Mouse (Mus musculus): Measurements from ENCODE around the gene Cox7b. TPM values are rescaled to one million over a fixed set of nuclear protein-coding genes. Genes with fewer than 3 reads are reported as not detected.

Gene Cox7b
- total RNA-seq, 1 experiment, result 378 TPM

GRCm38 (mm10) chrX:106035727-106036126 is 20.2 kb downstream of the Cox7b start:
- Histone ChIP-seq H3K4me3 (ENCODE audit: insufficient read depth in 1 of 2, low read depth in 1 of 2, low read length in 2 of 2, poor library complexity in 1 of 2, severe bottlenecking in 1 of 2) (no peak overlapping the region), H3K4me1 (ENCODE audit: control insufficient read depth in 2 of 2, insufficient read depth in 2 of 2, low read length in 2 of 2, poor library complexity in 1 of 2) (no peaks in the 10 kb centered on the region), H3K9me3 (ENCODE audit: control insufficient read depth, insufficient read depth, low read depth, low read length) (no peaks in the 10 kb centered on the region), H3K9ac (ENCODE audit: insufficient read depth, low read depth, low read length, poor library complexity, severe bottlenecking) (no peak overlapping the region), H3K36me3 (ENCODE audit: control insufficient read depth, insufficient read depth, low read length, poor library complexity, severe bottlenecking) (no peaks in the 10 kb centered on the region), H3K27ac (ENCODE audit: insufficient read depth, low read depth, low read length, poor library complexity, severe bottlenecking) (no peak overlapping the region)
- DNase-seq (ENCODE audit: low read depth, low spot score), result no peak
- TF ChIP-seq MAFK (IDR thresholded peaks at IDR 0.05; ENCODE audit: insufficient read depth, low read depth, low read length) (no peak), HCFC1 (IDR thresholded peaks at IDR 0.05; ENCODE audit: borderline replicate concordance, insufficient read depth, low read length) (no peak), ZC3H11A (IDR thresholded peaks at IDR 0.05; ENCODE audit: borderline replicate concordance, low read depth, low read length) (no peak), ZNF384 (IDR thresholded peaks at IDR 0.05; ENCODE audit: low read depth, low read length) (no peak), CHD2 (IDR thresholded peaks at IDR 0.05; ENCODE audit: low read depth, low read length) (no peak)
- in situ Hi-C loops (cut with MboI; ENCODE audit: low sequenced_read_pairs in 2 of 2, unreplicated experiment in 2 of 2), result loop anchor here in 1 of 2 experiments (25.0 kb wide), 1 partner anchor 127 kb away; no protein-coding TSS in a partner anchor

DNA sequence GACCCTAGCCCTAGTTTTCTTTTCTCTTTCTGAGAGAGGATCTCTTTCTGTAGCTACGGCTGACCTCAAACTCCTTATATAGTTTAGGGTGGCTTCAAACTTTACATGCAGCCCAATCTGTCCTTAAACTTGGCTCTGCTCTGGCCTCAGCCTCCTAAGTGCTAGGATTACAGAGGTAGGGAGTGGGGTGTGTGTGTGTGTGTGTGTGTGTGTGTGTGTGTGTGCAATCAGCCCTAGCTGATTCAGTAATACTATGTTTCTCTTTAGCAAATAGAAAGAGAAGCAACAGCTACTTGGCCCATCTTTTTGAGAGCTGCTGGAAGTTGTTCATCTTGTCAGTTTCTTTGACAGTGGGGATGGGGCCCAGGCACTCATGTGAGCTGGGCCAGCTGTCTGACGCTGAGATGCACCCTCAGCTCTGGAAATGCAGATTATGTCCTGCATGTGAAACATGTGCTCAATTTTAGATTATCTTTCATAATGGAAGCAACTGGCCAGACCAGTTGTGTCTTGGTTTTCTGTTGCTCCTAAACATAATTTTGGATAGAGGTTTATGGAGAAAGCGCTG is 21.8 kb downstream of the Cox7b start:
- Histone ChIP-seq H3K9me3 (ENCODE audit: control insufficient read depth, insufficient read depth, low read depth, low read length) (no peaks in the 10 kb centered on the region), H3K36me3 (ENCODE audit: control insufficient read depth, insufficient read depth, low read length, poor library complexity, severe bottlenecking) (no peaks in the 10 kb centered on the region), H3K27ac (ENCODE audit: insufficient read depth, low read depth, low read length, poor library complexity, severe bottlenecking) (no peak overlapping the region), H3K4me3 (ENCODE audit: insufficient read depth in 1 of 2, low read depth in 1 of 2, low read length in 2 of 2, poor library complexity in 1 of 2, severe bottlenecking in 1 of 2) (no peak overlapping the region), H3K9ac (ENCODE audit: insufficient read depth, low read depth, low read length, poor library complexity, severe bottlenecking) (no peak overlapping the region), H3K4me1 (ENCODE audit: control insufficient read depth in 2 of 2, insufficient read depth in 2 of 2, low read length in 2 of 2, poor library complexity in 1 of 2) (no peaks in the 10 kb centered on the region; a peak in 1 of 4 replicates)
- in situ Hi-C loops (cut with MboI; ENCODE audit: low sequenced_read_pairs in 2 of 2, unreplicated experiment in 2 of 2), result loop anchor here in 1 of 2 experiments (25.0 kb wide), 1 partner anchor 125 kb away; no protein-coding TSS in a partner anchor
- no peak for DNase-seq (ENCODE audit: low read depth, low spot score)
- TF ChIP-seq ZC3H11A (IDR thresholded peaks at IDR 0.05; ENCODE audit: borderline replicate concordance, low read depth, low read length) (no peak), MAFK (IDR thresholded peaks at IDR 0.05; ENCODE audit: insufficient read depth, low read depth, low read length) (no peak), ZNF384 (IDR thresholded peaks at IDR 0.05; ENCODE audit: low read depth, low read length) (no peak), HCFC1 (IDR thresholded peaks at IDR 0.05; ENCODE audit: borderline replicate concordance, insufficient read depth, low read length) (no peak), CHD2 (IDR thresholded peaks at IDR 0.05; ENCODE audit: low read depth, low read length) (no peak)

- no peak for DNase-seq (ENCODE audit: low read depth, low spot score)
- Histone ChIP-seq H3K27ac (ENCODE audit: insufficient read depth, low read depth, low read length, poor library complexity, severe bottlenecking) (no peak overlapping the region), H3K4me3 (ENCODE audit: insufficient read depth in 1 of 2, low read depth in 1 of 2, low read length in 2 of 2, poor library complexity in 1 of 2, severe bottlenecking in 1 of 2) (no peak overlapping the region), H3K4me1 (ENCODE audit: control insufficient read depth in 2 of 2, insufficient read depth in 2 of 2, low read length in 2 of 2, poor library complexity in 1 of 2) (no peaks in the 10 kb centered on the region; a peak in 1 of 4 replicates), H3K9ac (ENCODE audit: insufficient read depth, low read depth, low read length, poor library complexity, severe bottlenecking) (no peak overlapping the region), H3K9me3 (ENCODE audit: control insufficient read depth, insufficient read depth, low read depth, low read length) (no peaks in the 10 kb centered on the region), H3K36me3 (ENCODE audit: control insufficient read depth, insufficient read depth, low read length, poor library complexity, severe bottlenecking) (no peaks in the 10 kb centered on the region)
- in situ Hi-C loops (cut with MboI; ENCODE audit: low sequenced_read_pairs in 2 of 2, unreplicated experiment in 2 of 2), result loop anchor here in 1 of 2 experiments (25.0 kb wide), 1 partner anchor 118 kb away; no protein-coding TSS in a partner anchor
- no peak for TF ChIP-seq ZNF384 (IDR thresholded peaks at IDR 0.05; ENCODE audit: low read depth, low read length)
- TF ChIP-seq HCFC1 (IDR thresholded peaks at IDR 0.05; ENCODE audit: borderline replicate concordance, insufficient read depth, low read length), result no peak
- no peak for TF ChIP-seq ZC3H11A (IDR thresholded peaks at IDR 0.05; ENCODE audit: borderline replicate concordance, low read depth, low read length)
- TF ChIP-seq MAFK (IDR thresholded peaks at IDR 0.05; ENCODE audit: insufficient read depth, low read depth, low read length), result no peak
- no peak for TF ChIP-seq CHD2 (IDR thresholded peaks at IDR 0.05; ENCODE audit: low read depth, low read length)
Measured at GRCm38 (mm10) chrX:106043863-106044617, 28.5 kb downstream of the Cox7b start.

DNA sequence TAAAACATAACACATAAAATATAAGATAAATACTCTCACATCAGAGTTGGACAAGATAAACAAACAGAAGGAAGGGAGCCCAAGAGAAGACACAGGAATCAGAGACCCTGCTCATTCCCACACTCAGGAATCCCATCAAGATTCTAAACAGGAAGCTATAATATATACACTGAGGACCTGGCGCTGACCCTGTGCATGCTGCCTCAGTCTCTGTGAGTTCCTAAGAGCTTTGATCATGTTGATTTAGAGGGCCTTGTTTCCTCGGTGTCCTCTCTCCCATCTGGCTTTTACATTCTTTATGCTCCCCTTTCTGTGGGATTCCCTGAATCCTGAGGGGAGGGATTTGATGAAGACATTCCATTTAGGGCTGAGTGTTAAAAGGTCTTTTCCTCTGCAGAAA is 30.0 kb downstream of the Cox7b start:
- Histone ChIP-seq H3K36me3 (ENCODE audit: control insufficient read depth, insufficient read depth, low read length, poor library complexity, severe bottlenecking) (no peaks in the 10 kb centered on the region), H3K9me3 (ENCODE audit: control insufficient read depth, insufficient read depth, low read depth, low read length) (no peaks in the 10 kb centered on the region), H3K4me1 (ENCODE audit: control insufficient read depth in 2 of 2, insufficient read depth in 2 of 2, low read length in 2 of 2, poor library complexity in 1 of 2) (no peaks in the 10 kb centered on the region; a peak in 1 of 4 replicates), H3K9ac (ENCODE audit: insufficient read depth, low read depth, low read length, poor library complexity, severe bottlenecking) (no peak overlapping the region), H3K4me3 (ENCODE audit: insufficient read depth in 1 of 2, low read depth in 1 of 2, low read length in 2 of 2, poor library complexity in 1 of 2, severe bottlenecking in 1 of 2) (no peak overlapping the region), H3K27ac (ENCODE audit: insufficient read depth, low read depth, low read length, poor library complexity, severe bottlenecking) (no peak overlapping the region)
- in situ Hi-C loops (cut with MboI; ENCODE audit: low sequenced_read_pairs in 2 of 2, unreplicated experiment in 2 of 2), result loop anchor here in 1 of 2 experiments (25.0 kb wide), 1 partner anchor 117 kb away; no protein-coding TSS in a partner anchor
- no peak for TF ChIP-seq ZNF384 (IDR thresholded peaks at IDR 0.05; ENCODE audit: low read depth, low read length)
- no peak for TF ChIP-seq HCFC1 (IDR thresholded peaks at IDR 0.05; ENCODE audit: borderline replicate concordance, insufficient read depth, low read length)
- TF ChIP-seq ZC3H11A (IDR thresholded peaks at IDR 0.05; ENCODE audit: borderline replicate concordance, low read depth, low read length), result no peak
- TF ChIP-seq CHD2 (IDR thresholded peaks at IDR 0.05; ENCODE audit: low read depth, low read length), result no peak
- TF ChIP-seq MAFK (IDR thresholded peaks at IDR 0.05; ENCODE audit: insufficient read depth, low read depth, low read length), result no peak
- no peak for DNase-seq (ENCODE audit: low read depth, low spot score)

Measured in ES-E14 (cell line).